Mouse (Mus musculus) lung, embryonic 14.5 days (tissue): ENCODE measurements around the gene Shisa5. TPM values are rescaled to one million over a fixed set of nuclear protein-coding genes. Genes with fewer than 3 reads are reported as not detected.
A peak's percentile ranks its signal among the peaks of the same experiment; 100 is the strongest.

Experiments used
- ATAC-seq: fragments of 200-750 bp; cut with Nextera tagmentation; 2 replicates; pipeline ENCODE4 v1.8.0; 2017; ENCODE audit warnings: mild to moderate bottlenecking, moderate TSS enrichment, moderate library complexity; ENCODE audit not compliant: insufficient read depth
- DNase-seq: peaks from one replicate; pipeline ENCODE4 v3.0.0-alpha.2; 2015
- H3K27ac ChIP-seq: fragments of 300-500 bp; sonication (generic); 2 replicates; pipeline ENCODE4 v1.5.1; 2014; ENCODE audit warnings: low read depth, mild to moderate bottlenecking, moderate library complexity
- H3K27me3 ChIP-seq: fragments of 300-500 bp; sonication (generic); 2 replicates; pipeline ENCODE4 v1.6.1; 2014; ENCODE audit warnings: low read length, control low read depth; ENCODE audit not compliant: insufficient read depth
- H3K36me3 ChIP-seq: fragments of 300-500 bp; sonication (generic); 2 replicates; pipeline ENCODE4 v1.6.1; 2014; ENCODE audit warnings: control low read depth; ENCODE audit not compliant: insufficient read depth
- H3K4me1 ChIP-seq: fragments of 300-500 bp; sonication (generic); 2 replicates; pipeline ENCODE4 v1.6.1; 2014; ENCODE audit warnings: antibody characterized with exemption, control low read depth; ENCODE audit not compliant: insufficient read depth
- H3K4me2 ChIP-seq: fragments of 300-500 bp; sonication (generic); 2 replicates; pipeline ENCODE4 v1.6.1; 2014; ENCODE audit warnings: mild to moderate bottlenecking
- H3K4me3 ChIP-seq: fragments of 300-500 bp; sonication (generic); 2 replicates; pipeline ENCODE4 v1.5.1; 2014; ENCODE audit warnings: low read depth, low read length
- H3K9ac ChIP-seq: fragments of 300-500 bp; sonication (generic); 2 replicates; pipeline ENCODE4 v1.6.1; 2014
- H3K9me3 ChIP-seq: fragments of 300-500 bp; sonication (generic); 2 replicates; pipeline ENCODE4 v1.6.1; 2016; ENCODE audit warnings: low read depth, low read length, control low read depth
- CTCF ChIP-seq: IDR thresholded peaks from 2 replicates; pipeline ENCODE4 v1.5.1; 2016; ENCODE audit warnings: antibody characterized with exemption, low read depth
- whole genome bisulfite sequencing: fragments of 180-500 bp; shearing (Covaris S2); extraction: QIAGEN DNeasy Blood & Tissue Kit; methylation state at CpG from one replicate; pipeline ENCODE4 v1.1.7; 2014; 5-methylcytosine and 5-hydroxymethylcytosine counted together
- polyA plus RNA-seq: library from polyadenylated mRNA; unstranded; fragments of >200 nt; fragmentation: Nextera tagmentation; extraction: Ambion mirVana; gene quantifications from 2 replicates; pipeline ENCODE4 v1.2.1, GENCODE M21; 2014

Gene Shisa5
- polyA plus RNA-seq, 1 experiment from 2014 or later: 56.6 TPM

- Histone ChIP-seq H3K27ac (no peak overlapping the region), H3K4me3 (no peak overlapping the region), H3K4me1 (0 out of 2 replicates have a peak, but pooled peaks cover 4% of the 10 kb centered on the region), H3K36me3 (peaks cover 5% of the 10 kb centered on the region; the same call in 1 of the 2 replicates), H3K9me3 (no peaks in the 10 kb centered on the region), H3K9ac (no peak overlapping the region), H3K4me2 (no peak overlapping the region), H3K27me3 (no peaks in the 10 kb centered on the region)
- no peak for DNase-seq
- WGBS: 65% methylated on average over 3 of the region's 3 CpGs
- ATAC-seq: no peak
- TF ChIP-seq CTCF: no peak
Measured at GRCm38 (mm10) chr9:109050674-109050997, 12.3 kb downstream of the Shisa5 start.

- ATAC-seq (no peak), DNase-seq (no peak)
- Histone ChIP-seq H3K9me3 (no peaks in the 10 kb centered on the region), H3K4me3 (no peak overlapping the region), H3K27me3 (no peaks in the 10 kb centered on the region), H3K4me1 (0 out of 2 replicates have a peak, but pooled peaks cover 4% of the 10 kb centered on the region), H3K27ac (no peak overlapping the region), H3K36me3 (peaks cover 5% of the 10 kb centered on the region; the same call in 1 of the 2 replicates), H3K4me2 (no peak overlapping the region), H3K9ac (no peak overlapping the region)
- no peak for TF ChIP-seq CTCF
- 91% methylated on average over 13 of the region's 13 CpGs for WGBS
Measured at GRCm38 (mm10) chr9:109051011-109051501, 12.7 kb downstream of the Shisa5 start.

GRCm38 (mm10) chr9:109051651-109052489, 13.5 kb downstream of the Shisa5 start:
- TF ChIP-seq CTCF: no peak
- no peak overlapping the region for H3K4me2 ChIP-seq
- H3K9ac ChIP-seq: no peak overlapping the region
- WGBS: 84% methylated on average over 10 of the region's 10 CpGs
- peaks cover 12% of the 10 kb centered on the region; the same call in 1 of the 2 replicates for H3K36me3 ChIP-seq
- no peak overlapping the region for H3K4me3 ChIP-seq
- no peaks in the 10 kb centered on the region for H3K27me3 ChIP-seq
- 0 out of 2 replicates have a peak, but pooled peaks cover 4% of the 10 kb centered on the region for H3K4me1 ChIP-seq
- H3K27ac ChIP-seq: no peak overlapping the region
- DNase-seq: no peak
- ATAC-seq: no peak
- no peaks in the 10 kb centered on the region for H3K9me3 ChIP-seq

GRCm38 (mm10) chr9:109052490-109053260, 14.3 kb downstream of the Shisa5 start:
- no peaks in the 10 kb centered on the region for H3K9me3 ChIP-seq
- no peak for TF ChIP-seq CTCF
- no peak for ATAC-seq

GRCm38 (mm10) chr9:109053366-109053765, 15.0 kb downstream of the Shisa5 start:
- no peak overlapping the region for H3K27ac ChIP-seq
- H3K36me3 ChIP-seq: peaks cover 27% of the 10 kb centered on the region
- H3K9ac ChIP-seq: no peak overlapping the region
- H3K9me3 ChIP-seq: no peaks in the 10 kb centered on the region
- 83% methylated on average over 3 of the region's 3 CpGs for WGBS
- H3K4me1 ChIP-seq: 0 out of 2 replicates have a peak, but pooled peaks cover 4% of the 10 kb centered on the region
- no peak for TF ChIP-seq CTCF
- no peak for ATAC-seq
- H3K4me2 ChIP-seq: no peak overlapping the region
- H3K27me3 ChIP-seq: no peaks in the 10 kb centered on the region
- no peak overlapping the region for H3K4me3 ChIP-seq
- DNase-seq: no peak

More at GRCm38 (mm10) chr9:109052490-109053260, 14.3 kb downstream of the Shisa5 start:
- peaks cover 20% of the 10 kb centered on the region for H3K36me3 ChIP-seq
- H3K9ac ChIP-seq: no peak overlapping the region
- H3K4me1 ChIP-seq: 0 out of 2 replicates have a peak, but pooled peaks cover 4% of the 10 kb centered on the region
- no peak overlapping the region for H3K27ac ChIP-seq
- H3K27me3 ChIP-seq: no peaks in the 10 kb centered on the region
- no peak overlapping the region for H3K4me2 ChIP-seq
- no peak overlapping the region for H3K4me3 ChIP-seq
- DNase-seq: no peak
- WGBS: 88% methylated on average over 9 of the region's 9 CpGs

GRCm38 (mm10) chr9:109053851-109054250, 15.5 kb downstream of the Shisa5 start:
- Histone ChIP-seq H3K4me2 (no peak overlapping the region), H3K9ac (no peak overlapping the region), H3K4me1 (0 out of 2 replicates have a peak, but pooled peaks cover 4% of the 10 kb centered on the region), H3K9me3 (no peaks in the 10 kb centered on the region), H3K27me3 (no peaks in the 10 kb centered on the region), H3K36me3 (peaks cover 31% of the 10 kb centered on the region), H3K27ac (no peak overlapping the region), H3K4me3 (no peak overlapping the region)
- no peak for DNase-seq
- WGBS: 67% methylated on average over 6 of the region's 6 CpGs
- no peak for TF ChIP-seq CTCF
- ATAC-seq: no peak

GRCm38 (mm10) chr9:109054712-109055111, 16.3 kb downstream of the Shisa5 start:
- H3K9me3 ChIP-seq: no peaks in the 10 kb centered on the region
- peak overlapping the region; percentile 20 for H3K4me3 ChIP-seq
- no peaks in the 10 kb centered on the region for H3K27me3 ChIP-seq
- DNase-seq (peak; percentile 87), ATAC-seq (peak; percentile 82)
- H3K4me2 ChIP-seq: peak overlapping the region; percentile 60
- H3K27ac ChIP-seq: peak overlapping the region; percentile 76
- H3K36me3 ChIP-seq: peaks cover 28% of the 10 kb centered on the region
- peak overlapping the region; percentile 48 for H3K9ac ChIP-seq
- TF ChIP-seq CTCF: no peak
- 0 out of 2 replicates have a peak, but pooled peaks cover 4% of the 10 kb centered on the region for H3K4me1 ChIP-seq
- 3% methylated on average over 7 of the region's 7 CpGs for WGBS
